Mouse (Mus musculus) layer of hippocampus, adult 11-12 months (tissue): ENCODE data around the gene Polrmt.
A peak's percentile ranks its signal among the peaks of the same experiment; 100 is the strongest.

Source experiments
- DNase-seq: peaks from one replicate; pipeline ENCODE4 v3.0.0; 2022; ENCODE audit warnings: low spot score

The Polrmt gene

GRCm38 (mm10) chr10:79745898-79746773, at the start of gene Polrmt:
Gene Polrmt (minus strand): TSS chr10:79746581.
- peak; percentile 98 for DNase-seq

- DNase-seq = no peak
Observed at GRCm38 (mm10) chr10:79795905-79796304, 49.5 kb upstream of the Polrmt start.

DNA sequence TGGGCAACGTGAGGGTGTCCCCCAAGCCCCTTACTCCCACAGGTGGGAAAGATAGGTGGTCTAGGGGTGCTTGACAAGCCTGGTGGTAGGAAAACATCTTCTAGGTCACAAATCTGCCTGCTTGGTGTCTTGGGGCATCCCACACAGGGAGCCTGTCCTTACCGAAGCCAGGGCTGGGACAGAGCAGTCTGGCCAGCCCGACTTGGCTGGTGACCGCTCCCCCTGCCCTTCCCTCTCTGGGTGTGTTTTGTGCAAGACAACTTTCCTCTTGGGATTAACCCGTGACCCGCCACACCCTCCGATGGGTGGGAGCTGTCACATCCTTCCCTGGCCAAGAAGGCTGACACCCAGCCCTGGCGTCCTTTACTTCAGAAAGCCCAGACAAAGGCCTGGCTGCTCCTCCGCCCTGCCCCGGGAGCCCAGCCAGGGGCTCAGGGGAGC, 48.1 kb upstream of the Polrmt start:
- no peak for DNase-seq

DNA sequence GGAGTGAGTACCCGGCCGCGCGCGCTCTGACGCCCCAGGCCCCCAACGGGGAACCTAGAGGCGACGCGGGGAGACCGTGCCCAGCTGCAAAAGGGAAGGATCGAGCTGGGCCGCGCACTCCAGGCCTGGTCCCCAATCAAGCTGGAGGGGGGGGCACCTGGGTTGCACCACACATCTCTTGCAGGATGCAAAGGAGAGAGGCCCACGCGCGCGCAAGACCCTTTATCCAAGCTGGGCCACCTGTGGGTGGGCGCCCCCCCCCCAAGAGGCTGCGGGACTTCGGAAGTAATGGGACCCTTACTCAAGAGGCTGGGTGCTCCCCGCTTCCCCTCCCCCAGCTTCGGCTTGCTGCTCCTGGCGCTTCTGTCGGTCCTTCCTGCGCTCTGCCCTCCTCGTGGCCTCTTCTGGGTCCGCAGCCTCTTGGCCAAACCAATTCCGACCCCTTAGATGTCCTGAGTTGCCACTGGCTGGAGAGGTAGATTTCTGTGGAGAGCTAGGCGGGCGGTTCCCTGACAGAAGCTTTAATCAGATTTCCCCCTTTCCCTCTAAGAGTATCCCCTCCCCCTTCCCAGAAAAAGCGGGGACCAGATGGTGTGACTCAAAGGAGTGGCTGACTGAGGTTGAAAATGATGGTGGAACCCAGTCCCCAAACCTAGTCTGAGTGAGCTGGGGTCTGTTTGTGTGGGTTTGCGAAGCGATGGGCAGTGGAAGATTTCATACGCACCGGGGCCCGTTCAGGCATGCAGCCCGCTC, 47.5 kb upstream of the Polrmt start:
- DNase-seq = peak; percentile 68

- peak; percentile 85 for DNase-seq
Observed at GRCm38 (mm10) chr10:79793051-79793737, 46.8 kb upstream of the Polrmt start, which contains the start of gene Palm. Gene Palm (plus strand): TSS chr10:79793572.

DNA sequence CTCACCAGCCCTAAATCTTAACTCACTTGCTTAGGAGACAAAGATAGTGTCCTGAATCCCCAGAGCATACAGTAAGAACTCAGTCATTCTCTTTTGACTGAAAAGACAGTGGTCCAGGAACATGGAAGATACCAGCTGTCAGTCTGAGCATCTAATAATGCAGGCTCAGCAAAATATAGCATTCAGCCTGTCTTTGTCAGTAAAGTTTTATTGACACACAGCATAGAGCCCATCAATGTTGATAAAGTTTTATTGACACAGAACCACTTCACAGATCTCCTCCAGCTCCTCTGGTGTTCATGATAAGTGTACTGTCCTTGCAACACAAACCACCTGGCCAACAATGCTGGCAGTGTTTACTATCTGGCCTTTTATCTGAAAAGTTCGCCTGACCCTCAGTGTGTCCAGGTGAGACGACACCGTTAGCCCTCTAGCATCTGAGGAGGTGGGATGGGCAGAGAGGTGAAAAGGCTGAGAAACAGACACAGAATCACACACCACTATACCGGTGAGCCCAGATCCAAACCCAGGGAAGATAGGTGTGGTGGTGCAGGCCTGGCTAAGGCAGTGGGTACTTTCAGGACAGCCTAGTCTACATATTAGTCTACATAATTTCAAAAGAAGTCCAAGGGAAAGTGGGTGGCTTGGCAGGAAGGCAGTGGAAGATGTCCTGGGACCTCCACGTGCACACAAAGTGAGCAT, 46.1 kb upstream of the Polrmt start:
- no peak for DNase-seq

GRCm38 (mm10) chr10:79790861-79791260, 44.5 kb upstream of the Polrmt start, which contains the start of gene Prss57:
Gene Prss57 (minus strand): TSS chr10:79790961.
- DNase-seq = no peak

- DNase-seq = no peak
Observed at GRCm38 (mm10) chr10:79789581-79789980, 43.2 kb upstream of the Polrmt start.

- peak; percentile 84 for DNase-seq
Observed at GRCm38 (mm10) chr10:79788386-79789158, 42.2 kb upstream of the Polrmt start.

DNA sequence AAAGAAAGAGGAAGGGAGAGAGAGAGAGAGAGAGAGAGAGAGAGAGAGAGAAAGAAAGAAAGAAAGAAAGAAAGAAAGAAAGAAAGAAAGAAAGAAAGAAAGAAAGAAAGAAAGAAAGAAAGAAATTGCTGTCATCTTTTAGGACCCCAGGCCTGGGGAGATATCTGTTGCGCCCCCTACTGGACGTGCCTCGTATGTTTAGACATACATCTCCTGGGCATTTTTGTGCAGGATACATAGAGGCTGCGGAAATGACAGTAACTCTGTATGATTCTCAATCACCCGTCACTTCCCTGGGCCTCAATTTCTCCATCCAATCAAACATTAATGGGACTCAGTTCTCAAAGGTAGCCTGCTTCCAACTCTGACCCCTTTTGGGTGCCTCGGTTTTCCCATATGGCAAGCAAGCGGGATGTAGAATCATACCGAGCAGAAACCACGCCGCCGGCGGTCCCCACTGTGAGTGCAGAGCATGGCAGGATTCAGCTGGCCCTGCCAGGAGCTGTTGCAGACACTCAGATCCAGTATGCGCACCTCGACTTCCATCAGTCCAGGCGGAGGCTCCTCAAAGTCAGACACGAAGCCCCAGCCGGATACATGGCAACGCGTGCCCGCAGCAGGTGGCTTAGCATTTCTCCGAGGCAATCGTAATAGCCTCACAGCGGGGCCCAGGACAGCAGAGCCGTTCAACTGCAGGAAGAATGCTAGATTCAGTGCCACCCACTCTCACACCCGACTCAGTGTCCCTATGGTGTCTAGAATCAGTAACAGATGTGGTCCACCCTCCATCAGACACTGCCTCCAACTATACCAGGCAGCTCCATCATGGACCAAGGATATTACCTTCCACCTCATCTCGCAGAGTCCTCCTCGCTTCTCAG, 37.8 kb upstream of the Polrmt start:
- DNase-seq = no peak

- no peak for DNase-seq
Observed at GRCm38 (mm10) chr10:79783050-79783449, 36.7 kb upstream of the Polrmt start.

DNA sequence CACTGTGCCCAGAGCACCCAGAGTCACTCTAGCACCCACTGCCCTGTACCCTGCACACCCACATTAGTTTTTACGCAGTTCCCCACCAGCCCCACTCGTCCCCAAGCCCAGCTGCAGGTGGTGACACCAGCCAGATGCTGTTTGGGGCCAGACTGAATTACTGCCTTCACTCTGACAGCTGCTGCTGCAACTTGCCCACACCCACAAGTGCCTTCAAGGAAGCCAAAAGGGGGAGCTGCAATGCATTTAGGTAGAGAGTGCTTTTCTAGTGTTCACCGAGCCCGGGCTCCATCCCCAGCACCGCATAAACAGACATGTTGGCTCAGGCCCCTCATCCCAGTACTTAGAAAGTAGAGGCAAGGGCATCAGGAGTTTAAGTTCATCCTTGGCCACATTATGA, 35.6 kb upstream of the Polrmt start:
- DNase-seq = no peak

- DNase-seq = no peak
Observed at GRCm38 (mm10) chr10:79781139-79781538, 34.8 kb upstream of the Polrmt start.

- no peak for DNase-seq
Observed at GRCm38 (mm10) chr10:79780664-79781015, 34.3 kb upstream of the Polrmt start.

GRCm38 (mm10) chr10:79779784-79780663, 33.6 kb upstream of the Polrmt start:
- DNase-seq = peak; percentile 98

DNA sequence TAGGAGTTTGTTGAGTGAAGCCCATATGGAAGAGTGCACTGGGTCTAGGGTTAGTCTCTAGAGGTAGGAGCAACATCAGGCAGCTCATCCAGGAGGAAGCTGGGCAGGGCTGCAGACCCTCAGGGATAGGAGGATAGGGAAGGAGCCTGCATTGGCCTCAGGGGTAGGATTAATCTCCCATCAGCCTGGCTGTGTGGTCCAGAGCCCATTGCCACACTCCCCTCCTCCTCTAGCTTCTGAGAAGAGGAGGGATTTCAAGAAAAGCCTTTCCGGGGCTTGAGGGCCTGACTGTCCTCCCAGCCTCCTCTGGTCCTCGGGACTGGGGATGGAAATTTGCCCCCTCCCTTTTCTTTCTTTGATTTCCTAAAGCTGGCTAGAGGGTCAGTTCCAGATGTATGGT, 32.8 kb upstream of the Polrmt start:
- DNase-seq = no peak

DNA sequence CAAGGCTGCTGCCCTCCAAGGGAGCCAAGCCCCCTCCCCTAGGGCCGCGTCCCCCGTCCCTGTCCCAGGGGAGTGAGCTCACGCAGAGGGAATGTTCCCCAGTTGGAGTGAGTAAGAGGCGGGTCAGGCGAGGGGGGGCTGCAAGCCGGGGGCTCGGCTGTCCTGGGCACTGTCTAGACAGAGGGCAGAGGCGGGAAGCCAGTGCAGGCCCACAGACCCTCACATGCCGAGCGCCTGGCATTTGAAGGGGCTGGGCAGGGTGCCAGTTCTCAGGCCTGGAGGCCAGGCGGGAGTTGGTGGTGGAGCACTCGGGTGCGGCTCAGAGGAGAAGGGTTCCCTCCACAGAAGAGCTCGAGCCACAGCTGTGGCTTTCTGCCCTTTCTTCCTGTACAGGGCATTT, 31.6 kb upstream of the Polrmt start:
- DNase-seq = no peak

DNA sequence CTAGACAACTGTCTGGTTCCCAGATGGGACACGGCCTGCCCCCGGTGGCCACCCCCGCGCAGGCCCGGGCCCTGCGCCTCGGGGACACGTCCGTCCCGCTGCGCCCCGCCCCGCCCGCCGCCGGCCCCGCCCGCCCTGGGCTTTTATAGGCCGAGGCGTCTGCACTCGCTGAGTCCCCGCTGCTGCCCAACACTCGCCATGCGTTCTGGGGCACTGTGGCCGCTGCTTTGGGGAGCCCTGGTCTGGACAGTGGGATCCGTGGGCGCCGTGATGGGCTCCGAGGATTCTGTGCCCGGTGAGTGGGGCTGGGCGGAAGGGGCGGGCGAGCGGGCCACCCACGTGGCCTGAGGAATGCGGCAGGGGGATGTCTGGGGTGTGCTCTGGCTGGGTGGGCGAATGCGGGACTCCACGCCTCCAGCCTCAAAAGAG, 30.7 kb upstream of the Polrmt start, which contains the start of gene Fstl3:
TSS of gene Fstl3 (plus strand) at position 170 of the 429 bp plus-strand sequence.
- no peak for DNase-seq
